Mouse (Mus musculus) neural tube, embryonic 14.5 days (tissue): Measurements from ENCODE around the gene Lrrc8c. TPM values are rescaled to one million over a fixed set of nuclear protein-coding genes. Genes with fewer than 3 reads are reported as not detected.

Source experiments
- ATAC-seq: fragments of 200-750 bp; cut with Nextera tagmentation; 2 replicates; pipeline ENCODE4 v1.8.0; 2017; ENCODE audit warnings: low read depth, mild to moderate bottlenecking, moderate TSS enrichment, moderate library complexity
- H3K27ac ChIP-seq: fragments of 300-500 bp; sonication (generic); 2 replicates; pipeline ENCODE4 v1.5.1; 2014; ENCODE audit warnings: low read depth, mild to moderate bottlenecking, control low read depth, low read length, moderate library complexity, mixed read lengths
- H3K27me3 ChIP-seq: fragments of 300-500 bp; sonication (generic); 2 replicates; pipeline ENCODE4 v1.6.1; 2014; ENCODE audit warnings: low read length; ENCODE audit not compliant: control insufficient read depth, insufficient read depth
- H3K36me3 ChIP-seq: fragments of 300-500 bp; sonication (generic); 2 replicates; pipeline ENCODE4 v1.6.1; 2014; ENCODE audit warnings: low read length, mixed read lengths; ENCODE audit not compliant: control insufficient read depth, insufficient read depth
- H3K4me1 ChIP-seq: fragments of 300-500 bp; sonication (generic); 2 replicates; pipeline ENCODE4 v1.6.1; 2014; ENCODE audit warnings: low read length; ENCODE audit not compliant: control insufficient read depth, insufficient read depth
- H3K4me2 ChIP-seq: fragments of 300-500 bp; sonication (generic); 2 replicates; pipeline ENCODE4 v1.6.1; 2014; ENCODE audit warnings: mild to moderate bottlenecking, low read depth, low read length, control low read depth
- H3K4me3 ChIP-seq: fragments of 300-500 bp; sonication (generic); 2 replicates; pipeline ENCODE4 v1.5.1; 2014; ENCODE audit warnings: low read depth, low read length, control low read depth, mixed read lengths
- H3K9ac ChIP-seq: fragments of 300-500 bp; sonication (generic); replicated peaks from 2 replicates; pipeline ENCODE4 v1.6.1; 2014; ENCODE audit warnings: low read depth, mild to moderate bottlenecking, control low read depth, low read length, mixed read lengths
- H3K9me3 ChIP-seq: fragments of 300-500 bp; sonication (generic); 2 replicates; pipeline ENCODE4 v1.6.1; 2016; ENCODE audit warnings: low read length; ENCODE audit not compliant: control insufficient read depth
- WGBS: fragments of 180-500 bp; shearing (Covaris S2); extraction: QIAGEN DNeasy Blood & Tissue Kit; methylation state at CpG from one replicate; pipeline ENCODE4 v1.1.7; 2014; 5-methylcytosine and 5-hydroxymethylcytosine counted together
- polyA plus RNA-seq: library from polyadenylated mRNA; unstranded; fragments of >200 nt; fragmentation: Nextera tagmentation; extraction: Ambion mirVana; gene quantifications from 2 replicates; pipeline ENCODE4 v1.2.1, GENCODE M21; 2014

Lrrc8c gene
- polyA plus RNA-seq, 1 experiment from 2014 or later: 14.2 TPM

GRCm38 (mm10) chr5:105615871-105616454 lies 96.8 kb downstream of the Lrrc8c start:
- no peaks in the 10 kb centered on the region for H3K36me3 ChIP-seq
- ATAC-seq: no peak

GRCm38 (mm10) chr5:105616538-105616937 lies 97.3 kb downstream of the Lrrc8c start:
- 86% methylated on average over 5 of the region's 5 CpGs for WGBS
- Histone ChIP-seq H3K27ac (no peak overlapping the region), H3K9ac (no peak overlapping the region), H3K36me3 (no peaks in the 10 kb centered on the region), H3K4me3 (no peak overlapping the region), H3K27me3 (no peaks in the 10 kb centered on the region), H3K9me3 (no peaks in the 10 kb centered on the region), H3K4me2 (no peak overlapping the region), H3K4me1 (no peaks in the 10 kb centered on the region)
- no peak for ATAC-seq

More at GRCm38 (mm10) chr5:105615871-105616454, 96.8 kb downstream of the Lrrc8c start:
- Histone ChIP-seq H3K9me3 (no peaks in the 10 kb centered on the region), H3K4me2 (no peak overlapping the region), H3K27ac (no peak overlapping the region), H3K27me3 (no peaks in the 10 kb centered on the region), H3K4me3 (no peak overlapping the region), H3K4me1 (no peaks in the 10 kb centered on the region), H3K9ac (no peak overlapping the region)
- 79% methylated on average over 7 of the region's 7 CpGs for WGBS

- no peak overlapping the region for H3K9ac ChIP-seq
- H3K9me3 ChIP-seq: no peaks in the 10 kb centered on the region
- H3K27me3 ChIP-seq: no peaks in the 10 kb centered on the region
- no peak overlapping the region for H3K27ac ChIP-seq
- no peaks in the 10 kb centered on the region for H3K36me3 ChIP-seq
- ATAC-seq: no peak
- no peak overlapping the region for H3K4me3 ChIP-seq
- no peaks in the 10 kb centered on the region for H3K4me1 ChIP-seq
- no peak overlapping the region for H3K4me2 ChIP-seq
These were observed 99.3 kb downstream of the Lrrc8c start for GRCm38 (mm10) chr5:105618510-105618909.

GRCm38 (mm10) chr5:105619666-105620065 lies 100.5 kb downstream of the Lrrc8c start:
- no peak overlapping the region for H3K27ac ChIP-seq
- ATAC-seq: no peak
- no peak overlapping the region for H3K4me2 ChIP-seq
- no peaks in the 10 kb centered on the region for H3K4me1 ChIP-seq
- no peak overlapping the region for H3K9ac ChIP-seq
- no peaks in the 10 kb centered on the region for H3K9me3 ChIP-seq
- no peaks in the 10 kb centered on the region for H3K36me3 ChIP-seq
- no peak overlapping the region for H3K4me3 ChIP-seq
- WGBS: 86% methylated on average over 2 of the region's 2 CpGs
- H3K27me3 ChIP-seq: no peaks in the 10 kb centered on the region

- Histone ChIP-seq H3K4me3 (no peak overlapping the region), H3K9me3 (no peaks in the 10 kb centered on the region), H3K4me2 (no peak overlapping the region), H3K27ac (no peak overlapping the region), H3K27me3 (no peaks in the 10 kb centered on the region), H3K36me3 (no peaks in the 10 kb centered on the region), H3K9ac (no peak overlapping the region), H3K4me1 (no peaks in the 10 kb centered on the region)
- no peak for ATAC-seq
- WGBS: 59% methylated on average over 6 of the region's 6 CpGs
These were observed 101.4 kb downstream of the Lrrc8c start for GRCm38 (mm10) chr5:105620505-105621116.

GRCm38 (mm10) chr5:105623074-105623713 lies 104.0 kb downstream of the Lrrc8c start:
- WGBS: 77% methylated on average over 4 of the region's 4 CpGs
- Histone ChIP-seq H3K4me3 (no peak overlapping the region), H3K27ac (no peak overlapping the region), H3K27me3 (no peaks in the 10 kb centered on the region), H3K4me1 (no peaks in the 10 kb centered on the region), H3K4me2 (no peak overlapping the region), H3K36me3 (no peaks in the 10 kb centered on the region), H3K9ac (no peak overlapping the region), H3K9me3 (no peaks in the 10 kb centered on the region)
- ATAC-seq: no peak

- Histone ChIP-seq H3K36me3 (no peaks in the 10 kb centered on the region), H3K9me3 (no peaks in the 10 kb centered on the region), H3K4me2 (no peak overlapping the region), H3K4me1 (no peaks in the 10 kb centered on the region), H3K4me3 (no peak overlapping the region), H3K27me3 (no peaks in the 10 kb centered on the region), H3K9ac (no peak overlapping the region), H3K27ac (no peak overlapping the region)
- WGBS: 95% methylated on average over 3 of the region's 3 CpGs
- no peak for ATAC-seq
These were observed 105.1 kb downstream of the Lrrc8c start for GRCm38 (mm10) chr5:105624257-105624656.

- Histone ChIP-seq H3K27me3 (no peaks in the 10 kb centered on the region), H3K4me1 (no peaks in the 10 kb centered on the region), H3K4me3 (no peak overlapping the region), H3K4me2 (no peak overlapping the region), H3K9me3 (no peaks in the 10 kb centered on the region), H3K36me3 (no peaks in the 10 kb centered on the region), H3K27ac (no peak overlapping the region), H3K9ac (no peak overlapping the region)
- no peak for ATAC-seq
- 68% methylated on average over 8 of the region's 8 CpGs for WGBS
These were observed 106.4 kb downstream of the Lrrc8c start for GRCm38 (mm10) chr5:105625504-105626150.

- Histone ChIP-seq H3K9me3 (no peaks in the 10 kb centered on the region), H3K27ac (no peak overlapping the region), H3K4me2 (no peak overlapping the region), H3K9ac (no peak overlapping the region), H3K4me3 (no peak overlapping the region), H3K36me3 (no peaks in the 10 kb centered on the region), H3K27me3 (no peaks in the 10 kb centered on the region), H3K4me1 (no peaks in the 10 kb centered on the region)
- WGBS: 46% methylated on average over 3 of the region's 3 CpGs
- no peak for ATAC-seq
These were observed 107.2 kb downstream of the Lrrc8c start for GRCm38 (mm10) chr5:105626355-105626754.
